8 mouse cellular contexts compared by ENCODE assay signal in genomic region chr2:145168405-145168971, GRCm38 (mm10). TPM values are rescaled to one million over a fixed set of nuclear protein-coding genes. Genes with fewer than 3 reads are reported as not detected.
DNase-seq lines count a peak whose midpoint lies in the region; ATAC-seq and TF ChIP-seq lines count a peak whose summit lies in the region.

No protein-coding gene starts in this region.

- 9% methylated on average over 10 of the region's 10 CpGs for WGBS in hindbrain, embryonic 14.5 days

- TF ChIP-seq CTCF in layer of hippocampus, adult 2 months (conservative IDR thresholded peaks at IDR 0.05), result no peak
- no peak for TF ChIP-seq CTCF in cortical plate, adult 2 months (IDR thresholded peaks at IDR 0.05; ENCODE audit: extremely low read depth, insufficient read depth, low read length)

- no peaks in the 10 kb centered on the region for H3K9me3 ChIP-seq in hindbrain, embryonic 14.5 days (ENCODE audit: control insufficient read depth, low read length)

- peak in 1 of 2 experiments; percentile 19 for DNase-seq in layer of hippocampus, adult 2 months (ENCODE audit: low spot score in 2 of 2)
- DNase-seq in layer of hippocampus, adult 9-10 months (ENCODE audit: low spot score), result no peak
- peak; percentile 45 for DNase-seq in hindbrain, embryonic 14.5 days (ENCODE audit: low spot score)
- peak; percentile 4 for DNase-seq in lung, postnatal 14 days
- DNase-seq in thymus, postnatal 4 days, result no peak
- no peak for DNase-seq in ovary, postnatal 36 days (ENCODE audit: low spot score)
- DNase-seq in gastrocnemius, postnatal 4 days (ENCODE audit: low spot score in 2 of 2), result no peak

- peaks cover 3% of the 10 kb centered on the region; the same call in 1 of the 2 replicates for H3K27me3 ChIP-seq in hindbrain, embryonic 14.5 days (ENCODE audit: control insufficient read depth, insufficient read depth, low read length)

- peak overlapping the region; percentile 76 for H3K4me3 ChIP-seq in layer of hippocampus, adult 2 months
- H3K4me3 ChIP-seq in cortical plate, adult 2 months (ENCODE audit: insufficient read depth, low read length), result peak overlapping the region; percentile 69
- peak overlapping the region; percentile 79 for H3K4me3 ChIP-seq in hindbrain, embryonic 14.5 days (replicated peaks; ENCODE audit: low read length)

- no peak for TF ChIP-seq POLR2A in cortical plate, adult 2 months (IDR thresholded peaks at IDR 0.05; ENCODE audit: extremely low read depth, insufficient read depth, low read length)

- H3K4me2 ChIP-seq in hindbrain, embryonic 14.5 days (replicated peaks), result peak overlapping the region; percentile 72

- H3K4me1 ChIP-seq in cortical plate, adult 2 months (ENCODE audit: control insufficient read depth, insufficient read depth, low read length), result no peaks in the 10 kb centered on the region
- H3K4me1 ChIP-seq in hindbrain, embryonic 14.5 days (replicated peaks; ENCODE audit: control insufficient read depth, insufficient read depth, low read length), result peaks cover 13% of the 10 kb centered on the region; the same call in 1 of the 2 replicates

- H3K9ac ChIP-seq in hindbrain, embryonic 14.5 days, result peak overlapping the region; percentile 87

- ATAC-seq in hindbrain, embryonic 14.5 days (ENCODE audit: low FRiP score), result peak; percentile 7; the same call in 1 of the 2 replicates

- peak overlapping the region; percentile 97 for H3K27ac ChIP-seq in layer of hippocampus, adult 2 months
- H3K27ac ChIP-seq in cortical plate, adult 2 months (ENCODE audit: insufficient read depth, low read length), result peak overlapping the region; percentile 75
- H3K27ac ChIP-seq in hindbrain, embryonic 14.5 days, result peak overlapping the region; percentile 94

- H3K36me3 ChIP-seq in hindbrain, embryonic 14.5 days (replicated peaks; ENCODE audit: control insufficient read depth, insufficient read depth), result no peaks in the 10 kb centered on the region

RNA-seq across cellular contexts. Expression of gene Slc24a3, which starts 0.9 kb away (rescaled TPM):
- 100 to 1,000 TPM; 173 to 191 TPM for total RNA-seq in layer of hippocampus, adult 2 months (2021)
- polyA plus RNA-seq in cortical plate, adult 2 months (2012; rRNA removed), result 54.2 and 58.4 TPM in 2 replicates
- polyA plus RNA-seq in hindbrain, embryonic 14.5 days (2014; fragmentation: Nextera tagmentation; extraction: Ambion mirVana), result 21.5 and 27.2 TPM in 2 replicates
- 10 to 100 TPM; 11.6 to 12.0 TPM for total RNA-seq in gastrocnemius, postnatal 4 days (2021)

Comparison
In these comparisons a context has a peak if more than half of its experiments do, and no peak if none do; other contexts are left out.
1. DNase-seq: peak in hindbrain, embryonic 14.5 days (single experiment) and lung, postnatal 14 days (single experiment); none in layer of hippocampus, adult 9-10 months (single experiment), thymus, postnatal 4 days (single experiment), ovary, postnatal 36 days (single experiment) and gastrocnemius, postnatal 4 days (0 of 2).
2. RNA of gene Slc24a3, which starts 0.9 kb away (total RNA-seq): 173 to 191 TPM in layer of hippocampus, adult 2 months; 11.6 to 12.0 TPM in gastrocnemius, postnatal 4 days; every median in the first group is over 10 times any median in the second.
3. Peak in every context shown above with its lines, with median percentiles within 50 percentile points of each other: H3K27ac ChIP-seq and H3K4me3 ChIP-seq.